Mouse (Mus musculus) adrenal gland, adult 18-20 months (tissue): ENCODE data around the gene Atp6v0e. TPM values are rescaled to one million over a fixed set of nuclear protein-coding genes. Genes with fewer than 3 reads are reported as not detected.
A peak's percentile ranks its signal among the peaks of the same experiment; 100 is the strongest.

Source experiments
- DNase-seq, 2 experiments: peaks; one replicate each; pipeline ENCODE4 v3.0.0; 2021 to 2022; ENCODE audit warnings: low spot score in 2 of 2
- total RNA-seq, 2 experiments: library from RNA; stranded (reverse); gene quantifications; 1 replicate in 1 of 2; 2 replicates in 1 of 2; pipeline ENCODE4 v1.2.3; 2021

Atp6v0e gene
- total RNA-seq, 2 experiments from 2014 or later = 215 to 234 TPM

GRCm38 (mm10) chr17:26710049-26710448, 47.0 kb downstream of the Atp6v0e start:
- no peak for DNase-seq

DNA sequence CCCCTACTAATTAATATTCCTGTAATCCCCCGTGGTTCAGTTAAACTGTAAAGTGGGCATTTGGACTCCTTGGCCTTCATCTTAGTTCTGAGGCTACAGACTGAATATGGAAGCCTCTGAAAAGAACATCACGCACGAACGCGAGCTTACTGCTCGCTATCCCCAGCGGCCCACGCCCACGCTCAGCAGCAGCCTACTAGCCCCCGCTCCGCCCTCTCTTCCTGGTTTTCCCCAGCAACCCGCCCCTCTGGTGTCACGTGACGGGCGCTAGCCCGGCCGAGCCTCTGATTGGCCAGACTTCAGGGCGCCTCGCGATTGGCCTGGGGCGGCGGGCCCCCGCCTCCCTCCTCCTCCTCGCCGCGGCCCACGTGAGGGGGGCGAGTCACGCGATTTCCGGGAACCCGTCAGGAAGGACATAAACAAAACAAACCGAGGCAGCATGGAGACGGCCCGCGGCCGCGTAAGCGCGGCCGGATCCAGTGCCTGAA, 52.3 kb downstream of the Atp6v0e start, which contains the start of gene Crebrf:
Gene Crebrf (plus strand): TSS at position 380 of the 488 bp plus-strand sequence.
- peak; percentile 96 for DNase-seq

DNA sequence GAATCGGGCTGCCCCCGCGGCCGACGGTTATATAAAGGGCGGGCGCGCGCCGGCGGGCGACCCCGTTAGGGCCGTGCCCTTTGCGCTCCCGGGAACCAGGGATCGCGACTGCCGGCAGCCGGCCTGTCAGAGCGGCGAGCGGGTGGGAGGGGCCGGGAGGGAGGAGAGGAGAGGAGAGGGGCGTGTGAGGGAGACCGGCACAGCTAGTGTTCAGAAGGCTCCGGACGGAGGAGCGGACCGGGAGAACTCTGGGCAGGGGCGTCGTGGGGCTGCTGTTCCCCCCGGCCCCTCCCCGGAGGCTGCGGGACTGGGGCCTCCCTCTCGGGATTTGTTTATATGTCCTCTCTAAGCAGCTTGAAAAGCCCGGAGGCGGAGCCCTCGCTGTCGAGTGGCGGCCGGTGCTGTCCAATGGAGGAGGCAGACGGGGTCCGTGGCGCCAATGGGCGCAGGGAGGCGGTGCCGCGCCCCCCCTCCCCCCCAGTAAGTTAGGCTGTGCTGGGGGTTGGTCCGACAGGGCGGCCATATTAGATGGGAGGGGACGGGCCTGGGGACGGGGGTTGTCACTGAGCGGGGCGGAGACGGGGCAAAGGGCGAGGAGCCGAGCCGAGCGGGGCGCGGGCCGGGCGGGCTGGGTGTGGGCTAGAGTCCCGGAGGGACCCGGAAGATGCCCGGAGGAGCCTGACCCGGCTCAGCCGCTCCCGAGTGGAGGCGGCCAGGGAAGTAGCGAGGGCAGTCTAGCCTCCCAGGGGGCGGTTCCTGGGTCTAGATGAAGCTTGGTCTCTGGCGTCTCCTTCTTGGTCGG, 53.1 kb downstream of the Atp6v0e start:
- peak; percentile 86 to 89 for DNase-seq

DNA sequence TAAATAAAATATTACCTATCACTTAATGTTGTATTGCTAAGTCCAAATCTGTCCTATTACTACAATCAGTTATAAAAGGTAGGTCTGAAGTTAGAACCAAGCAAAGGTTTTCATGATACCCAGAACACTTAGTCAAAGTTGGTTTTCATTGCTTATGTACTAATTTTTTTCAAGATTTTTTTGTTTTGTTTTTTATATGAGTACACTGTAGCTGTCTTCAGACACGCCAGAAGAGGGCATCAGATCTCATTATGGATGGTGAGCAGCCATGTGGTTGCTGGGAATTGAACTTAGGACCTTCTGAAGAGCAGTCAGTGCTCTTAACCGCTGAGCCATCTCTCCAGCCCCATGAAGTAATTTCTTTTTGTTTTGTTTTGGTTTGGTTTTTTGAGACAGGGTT, 54.8 kb downstream of the Atp6v0e start:
- no peak for DNase-seq

DNA sequence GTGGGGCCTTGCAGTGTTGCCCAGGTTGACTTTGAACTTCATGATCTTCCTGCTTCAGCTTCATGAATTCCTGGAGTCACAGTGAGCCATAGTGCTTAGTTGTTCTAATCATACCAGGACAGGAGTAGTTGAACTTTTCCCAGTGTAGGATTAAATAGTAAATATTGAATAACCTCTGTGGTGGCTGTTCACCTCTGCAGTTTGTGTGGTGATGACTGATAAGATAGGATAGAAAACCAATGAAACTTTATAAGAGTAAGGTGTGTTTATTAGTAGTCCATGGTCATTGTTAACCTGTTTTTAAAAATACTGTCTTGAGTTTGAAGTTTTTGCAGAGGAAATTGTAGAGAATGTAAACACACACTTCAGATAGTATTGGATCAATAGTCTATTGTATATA, 56.4 kb downstream of the Atp6v0e start:
- DNase-seq = no peak

DNA sequence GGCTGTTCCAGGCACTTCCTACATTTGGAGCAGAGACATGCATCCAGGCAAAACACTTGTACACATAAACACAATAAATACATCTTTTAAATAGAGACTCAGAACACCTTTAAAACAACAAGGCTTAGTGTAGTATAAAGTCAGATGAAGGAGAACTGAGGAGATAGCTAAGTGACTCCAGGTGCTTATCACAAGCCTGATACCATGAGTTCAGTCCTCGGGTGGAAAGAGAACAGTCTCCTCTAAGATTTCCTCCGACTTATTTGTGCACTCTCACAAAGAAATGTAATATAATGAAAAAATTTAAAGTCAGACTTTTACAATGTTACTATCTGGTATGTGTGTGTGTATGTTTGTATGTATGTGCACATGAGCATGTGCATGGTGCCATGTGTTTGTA, 58.8 kb downstream of the Atp6v0e start:
- DNase-seq = no peak

DNA sequence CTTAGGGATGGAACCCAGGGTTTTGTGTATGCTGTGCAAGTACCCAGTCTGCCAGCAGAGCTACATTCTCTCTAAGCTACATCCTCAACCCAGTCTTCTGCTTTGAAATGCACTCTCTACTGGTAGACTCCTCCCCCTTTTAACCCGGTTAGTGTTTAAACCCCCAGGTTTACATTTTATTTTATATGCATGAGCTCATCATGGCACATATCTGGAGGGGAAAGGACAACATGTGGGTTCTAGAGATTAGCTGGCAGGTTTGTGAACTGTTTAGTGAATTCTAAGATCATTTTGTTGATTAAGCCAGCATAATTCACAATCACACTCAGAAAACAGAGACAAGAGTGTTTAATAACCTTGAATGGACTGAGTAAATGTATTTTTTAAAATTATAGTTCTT, 61.8 kb downstream of the Atp6v0e start:
- DNase-seq = no peak

DNA sequence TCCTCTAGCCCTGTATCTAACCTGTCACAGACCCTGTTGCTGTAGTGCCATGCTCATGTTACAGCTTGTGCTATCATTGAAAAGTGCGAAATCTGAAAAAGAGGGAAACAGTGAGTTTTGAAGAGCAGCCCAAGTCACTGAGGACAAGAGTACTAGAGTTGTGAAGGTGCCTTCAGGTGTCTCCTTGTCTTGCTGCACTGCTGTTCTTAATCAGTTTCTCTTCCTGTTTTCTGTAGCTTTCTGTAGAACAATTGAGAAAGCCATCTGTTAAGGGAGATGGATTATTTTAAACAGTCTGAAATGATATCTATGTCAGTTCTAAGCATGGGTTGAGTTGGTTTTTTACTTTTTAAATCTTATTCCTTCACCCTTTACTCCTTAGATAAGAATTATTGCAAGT, 63.6 kb downstream of the Atp6v0e start:
- DNase-seq = no peak

GRCm38 (mm10) chr17:26727110-26727755, 64.2 kb downstream of the Atp6v0e start:
- no peak for DNase-seq

GRCm38 (mm10) chr17:26742581-26742980, 79.5 kb downstream of the Atp6v0e start:
- DNase-seq = no peak

- no peak for DNase-seq
Observed at GRCm38 (mm10) chr17:26743294-26743693, 80.3 kb downstream of the Atp6v0e start.

Other genes starting within 250 kb of the Atp6v0e start
- 10 to 100 TPM; 23.2 to 35.2 TPM for gene Neurl1b, start 248.4 kb upstream of the Atp6v0e start, total RNA-seq
- gene Ergic1, start 101.7 kb upstream of the Atp6v0e start, total RNA-seq = 100 to 1,000 TPM; 159 to 166 TPM
- 10 to 100 TPM; 48.7 to 56.1 TPM for gene Dusp1, start 101.1 kb upstream of the Atp6v0e start, total RNA-seq
- gene Crebrf, start 52.4 kb downstream of the Atp6v0e start, total RNA-seq = 10 to 100 TPM; 60.9 to 62.2 TPM
- gene Bnip1, start 117.8 kb downstream of the Atp6v0e start, total RNA-seq = 10 to 100 TPM; 20.2 to 23.7 TPM
- not detected for gene Nkx2-5, start 181.8 kb downstream of the Atp6v0e start, total RNA-seq